Mouse (Mus musculus) splenic B cell, adult 2 months (primary cell): ENCODE data around the gene Grk5.
A peak's percentile ranks its signal among the peaks of the same experiment; 100 is the strongest.

Experiments
- DNase-seq: peaks from one replicate; pipeline ENCODE4 v3.0.0-alpha.2; 2011; ENCODE audit warnings: low read depth, low spot score
- H3K27me3 ChIP-seq: 2 replicates; pipeline ENCODE4 v1.6.1; 2012; ENCODE audit warnings: mild to moderate bottlenecking, low read length, moderate library complexity, mixed read lengths; ENCODE audit not compliant: control insufficient read depth, poor library complexity, insufficient read depth, severe bottlenecking
- H3K36me3 ChIP-seq: 2 replicates; pipeline ENCODE4 v1.6.1; 2012; ENCODE audit warnings: mild to moderate bottlenecking, low read length, moderate library complexity, mixed read lengths; ENCODE audit not compliant: control insufficient read depth, poor library complexity, insufficient read depth, severe bottlenecking

The Grk5 gene

DNA sequence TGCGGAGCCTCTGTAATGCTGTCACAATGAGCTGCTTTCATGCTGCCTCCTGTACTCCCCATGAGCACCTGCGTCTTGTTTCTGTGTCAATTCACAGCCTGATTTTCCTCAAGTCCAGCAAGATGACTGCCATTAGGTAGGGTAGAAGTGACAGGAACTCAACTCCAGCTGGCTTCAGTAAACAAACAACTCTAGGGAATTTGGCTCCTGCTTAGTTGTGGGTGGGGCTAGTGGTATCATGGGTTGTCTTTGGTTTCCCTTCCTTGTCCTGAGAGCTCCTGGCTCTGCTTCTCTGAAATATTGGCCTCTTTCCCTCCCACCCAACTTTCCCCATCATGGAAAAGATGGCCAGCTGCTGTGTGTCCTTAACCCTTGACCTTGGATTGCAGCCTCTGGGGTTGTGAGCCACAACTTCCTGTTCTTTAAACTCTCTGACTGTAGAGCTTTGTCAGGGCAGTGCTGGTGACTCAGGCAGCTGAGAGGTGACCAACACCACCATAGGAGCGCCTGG is 56.3 kb downstream of the Grk5 start:
- peak; percentile 23 for DNase-seq
- no peaks in the 10 kb centered on the region for H3K36me3 ChIP-seq
- H3K27me3 ChIP-seq, result no peaks in the 10 kb centered on the region

- DNase-seq, result peak; percentile 37
- H3K27me3 ChIP-seq, result no peaks in the 10 kb centered on the region
- no peaks in the 10 kb centered on the region for H3K36me3 ChIP-seq
These were observed 57.1 kb downstream of the Grk5 start for GRCm38 (mm10) chr19:60946656-60947055.

- peak; percentile 6 for DNase-seq
- no peaks in the 10 kb centered on the region for H3K27me3 ChIP-seq
- H3K36me3 ChIP-seq, result no peaks in the 10 kb centered on the region
These were observed 59.4 kb downstream of the Grk5 start for GRCm38 (mm10) chr19:60948996-60949395.

- no peak for DNase-seq
- Histone ChIP-seq H3K36me3 (no peaks in the 10 kb centered on the region), H3K27me3 (no peaks in the 10 kb centered on the region)
These were observed 60.7 kb downstream of the Grk5 start for GRCm38 (mm10) chr19:60950056-60950869.

DNA sequence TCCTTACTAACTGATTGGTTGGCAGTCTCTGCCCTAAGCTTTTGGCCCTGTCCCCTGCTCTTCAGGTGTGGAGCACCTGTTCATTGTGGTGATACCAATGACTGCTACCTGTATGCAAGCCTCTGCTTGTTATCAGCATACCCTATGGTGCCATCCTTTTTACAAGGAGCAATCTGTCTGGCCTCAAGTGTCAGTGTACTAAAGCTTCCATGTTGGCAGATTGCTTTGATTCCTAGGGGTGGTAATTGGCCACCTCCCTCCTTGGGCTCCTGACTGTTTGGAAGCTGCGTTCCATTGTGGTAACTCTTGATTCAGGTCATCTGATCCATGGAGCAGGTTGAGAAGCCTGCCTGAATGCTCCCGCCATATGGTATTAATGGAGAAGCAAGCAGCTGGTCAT is 65.6 kb downstream of the Grk5 start:
- DNase-seq, result no peak
- Histone ChIP-seq H3K27me3 (no peaks in the 10 kb centered on the region), H3K36me3 (no peaks in the 10 kb centered on the region)

DNA sequence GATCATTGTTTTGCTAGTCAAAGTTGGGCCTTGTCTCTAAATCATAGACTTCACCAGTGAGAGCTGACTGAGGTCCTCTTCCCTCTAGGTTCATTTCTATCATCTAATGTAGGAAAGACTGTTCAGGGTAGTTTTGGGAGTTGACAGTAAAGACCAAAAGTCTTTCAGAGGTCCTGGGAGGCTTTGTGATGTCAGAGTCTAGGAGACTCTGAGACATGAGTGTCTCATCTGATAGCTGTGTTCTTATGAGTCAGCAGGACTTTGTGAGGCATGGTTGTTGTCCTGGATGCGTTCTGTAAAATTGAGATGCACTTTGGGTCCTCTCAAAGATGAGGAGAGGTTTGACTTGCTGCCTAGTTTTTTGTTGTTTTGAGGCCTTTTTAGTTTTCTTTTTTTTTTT is 66.2 kb downstream of the Grk5 start:
- DNase-seq, result no peak
- no peaks in the 10 kb centered on the region for H3K36me3 ChIP-seq
- no peaks in the 10 kb centered on the region for H3K27me3 ChIP-seq

GRCm38 (mm10) chr19:60956198-60956750 is 66.7 kb downstream of the Grk5 start:
- Histone ChIP-seq H3K27me3 (no peaks in the 10 kb centered on the region), H3K36me3 (no peaks in the 10 kb centered on the region)
- DNase-seq, result no peak

DNA sequence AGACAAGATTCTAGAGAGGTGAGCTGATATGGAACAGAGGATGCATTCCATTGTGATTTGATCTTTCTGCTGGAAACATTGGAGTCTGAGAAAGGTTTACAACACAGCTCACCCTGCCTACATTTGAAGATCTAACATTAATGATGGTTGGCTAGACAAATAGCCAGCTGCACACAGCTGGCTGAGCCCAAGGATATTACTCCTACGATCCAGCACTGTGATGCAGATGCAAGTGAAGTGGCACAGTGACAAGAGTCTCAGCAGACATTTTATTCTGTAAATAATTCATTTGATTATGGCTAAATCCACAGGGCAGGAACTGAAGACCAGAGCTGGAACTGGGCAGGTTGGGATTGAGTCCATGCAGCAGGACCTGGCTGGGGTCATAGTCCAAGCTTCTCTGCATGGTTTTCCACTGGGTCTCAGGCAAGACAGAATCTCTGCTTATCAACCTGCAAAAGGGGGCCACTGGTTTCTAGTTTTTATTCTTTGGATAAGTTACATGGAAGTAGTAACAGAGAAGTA is 70.2 kb downstream of the Grk5 start:
- DNase-seq, result no peak
- Histone ChIP-seq H3K36me3 (no peaks in the 10 kb centered on the region), H3K27me3 (no peaks in the 10 kb centered on the region)

DNA sequence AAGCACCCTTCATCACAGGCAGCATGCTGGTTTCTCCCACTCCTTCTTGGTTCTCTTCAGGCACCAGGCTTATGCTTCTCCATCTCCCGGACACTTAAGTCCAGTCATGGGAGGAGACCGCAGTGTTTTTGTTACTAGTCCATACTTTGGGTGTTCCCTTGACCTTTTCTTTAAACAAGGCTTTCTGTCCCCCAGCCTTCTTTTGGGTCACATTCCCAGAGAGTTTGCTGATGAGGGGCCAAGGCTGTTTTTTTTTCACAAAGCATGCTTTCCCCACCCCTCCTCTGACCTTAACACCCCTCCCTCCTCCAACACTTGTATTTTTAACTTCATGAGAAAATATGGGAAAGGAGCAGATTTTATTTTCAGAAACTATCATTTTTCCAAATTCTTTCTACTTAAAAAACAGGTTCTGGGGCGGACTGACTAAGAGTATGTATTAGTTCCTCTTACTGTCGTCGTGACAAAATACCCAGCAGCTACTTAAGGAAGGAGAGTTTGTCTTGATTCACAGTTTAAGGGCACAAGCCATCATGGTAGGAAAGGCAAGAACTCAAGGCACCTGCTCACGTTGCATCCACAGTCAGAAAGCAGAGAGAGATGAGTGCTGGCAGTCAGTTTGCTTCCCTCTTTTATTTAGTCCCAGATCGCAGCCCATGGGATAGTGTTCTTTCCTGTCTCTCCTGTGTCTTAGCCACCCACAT is 73.0 kb downstream of the Grk5 start:
- Histone ChIP-seq H3K27me3 (no peaks in the 10 kb centered on the region), H3K36me3 (no peaks in the 10 kb centered on the region)
- no peak for DNase-seq

GRCm38 (mm10) chr19:60967909-60968308 is 78.4 kb downstream of the Grk5 start:
- no peak for DNase-seq
- Histone ChIP-seq H3K36me3 (no peaks in the 10 kb centered on the region), H3K27me3 (no peaks in the 10 kb centered on the region)

DNA sequence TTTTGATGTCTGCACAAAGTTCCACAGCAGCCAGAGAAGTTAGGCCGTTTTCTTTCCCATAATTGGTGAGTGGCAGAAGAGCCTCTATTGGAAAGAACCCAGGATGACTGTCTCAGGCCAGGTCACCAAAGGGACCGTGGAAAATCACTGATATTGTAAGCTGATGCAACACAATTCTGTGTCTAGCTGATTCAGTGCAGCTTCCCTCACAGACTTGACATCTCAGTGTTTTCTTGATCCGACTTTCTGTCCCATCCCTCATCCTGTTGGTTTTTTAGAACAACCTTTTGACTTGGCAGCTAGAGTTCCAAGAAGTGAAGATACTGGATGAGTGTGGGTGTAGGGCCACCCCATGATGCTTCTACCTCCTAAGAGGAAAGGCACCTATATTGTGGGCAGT is 80.9 kb downstream of the Grk5 start:
- Histone ChIP-seq H3K36me3 (no peaks in the 10 kb centered on the region), H3K27me3 (no peaks in the 10 kb centered on the region)
- DNase-seq, result no peak

- no peak for DNase-seq
- no peaks in the 10 kb centered on the region for H3K27me3 ChIP-seq
These were observed 82.0 kb downstream of the Grk5 start for GRCm38 (mm10) chr19:60971598-60971997.

DNA sequence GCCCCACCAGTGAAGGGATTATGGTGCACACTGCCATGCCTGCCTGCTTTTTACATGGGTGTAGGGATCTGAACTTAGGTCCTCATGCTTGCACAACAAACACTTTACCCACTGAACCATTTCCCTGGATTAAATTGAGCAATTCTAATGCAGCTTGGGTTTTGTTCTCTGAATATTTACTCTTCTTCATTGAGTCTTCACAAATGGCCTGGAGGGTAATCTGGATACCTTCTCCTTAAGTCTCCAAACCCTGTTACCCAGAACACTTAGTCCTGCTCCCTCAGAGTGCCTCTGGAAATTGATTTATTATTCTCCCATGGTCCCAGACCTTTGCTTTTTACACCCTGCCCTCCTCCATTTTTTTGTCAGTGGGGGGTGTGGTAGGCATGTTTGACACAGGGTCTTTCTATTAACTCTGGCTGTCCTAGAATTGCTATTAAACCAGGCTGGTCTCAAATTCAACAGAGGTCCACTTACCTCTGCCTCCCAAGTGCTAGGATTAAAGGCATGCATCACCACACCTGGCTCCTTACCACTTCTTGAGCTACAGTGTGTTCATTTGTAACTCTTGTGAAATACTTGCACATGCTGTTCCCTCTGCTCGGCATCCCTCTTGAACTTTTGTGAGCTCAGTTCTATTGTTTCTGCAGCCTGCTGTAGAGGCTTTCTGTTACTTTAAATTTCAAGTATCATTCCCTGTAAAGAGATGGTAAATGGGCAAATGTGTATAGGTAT is 82.9 kb downstream of the Grk5 start:
- Histone ChIP-seq H3K27me3 (no peaks in the 10 kb centered on the region), H3K36me3 (no peaks in the 10 kb centered on the region)
- no peak for DNase-seq

More at GRCm38 (mm10) chr19:60971598-60971997, 82.0 kb downstream of the Grk5 start:
- H3K36me3 ChIP-seq, result no peaks in the 10 kb centered on the region

DNA sequence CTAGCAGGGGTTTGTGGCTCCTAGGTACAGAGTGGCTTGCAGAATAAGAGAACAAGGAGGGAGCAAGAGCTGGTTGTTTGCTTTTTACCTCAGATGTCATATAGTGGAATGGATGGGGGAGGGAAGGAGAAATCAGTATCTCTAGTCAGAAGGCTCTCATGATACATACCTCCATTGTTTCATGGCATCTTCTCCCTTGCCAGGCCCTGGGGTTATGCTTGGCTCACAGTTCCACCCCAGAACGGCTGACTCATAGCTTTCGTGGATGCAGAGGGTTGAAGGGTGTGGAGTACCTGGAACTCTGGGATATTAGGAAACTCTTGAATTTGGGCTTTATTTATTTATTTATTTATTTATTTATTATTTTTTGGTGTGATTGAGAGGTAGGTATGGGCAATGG is 84.0 kb downstream of the Grk5 start:
- Histone ChIP-seq H3K27me3 (no peaks in the 10 kb centered on the region), H3K36me3 (no peaks in the 10 kb centered on the region)
- no peak for DNase-seq
